Mouse (Mus musculus): ENCODE data around the gene Gramd4. TPM values are rescaled to one million over a fixed set of nuclear protein-coding genes. Genes with fewer than 3 reads are reported as not detected.
"Not testable (repeated sequence)": the region's sequence is repeated elsewhere in the genome, so short reads cannot be mapped to it uniquely, and the experiment has no call there.

Gramd4 gene
- polyA plus RNA-seq, 1 experiment from 2014 or later = 17.4 TPM

GRCm38 (mm10) chr15:86173136-86173985 lies 115.9 kb downstream of the Gramd4 start:
- Histone ChIP-seq H3K36me3 (no peaks in the 10 kb centered on the region), H3K27ac (peak overlapping the region; percentile 66), H3K27me3 (no peaks in the 10 kb centered on the region), H3K4me3 (replicated peaks) (no peak overlapping the region), H3K9me3 (replicated peaks) (no peaks in the 10 kb centered on the region), H3K9ac (no peak overlapping the region), H3K4me2 (peak overlapping the region; percentile 42), H3K4me1 (peaks cover 68% of the 10 kb centered on the region)
- 0 out of 2 replicates have a peak, but pooled peaks have one; percentile 27 for ATAC-seq (replicated peaks; ENCODE audit: low FRiP score)
- 25% methylated on average over 16 of the region's 16 CpGs for WGBS

GRCm38 (mm10) chr15:86175253-86176050 lies 118.0 kb downstream of the Gramd4 start:
- Histone ChIP-seq H3K4me3 (replicated peaks) (no peak overlapping the region), H3K9me3 (replicated peaks) (no peaks in the 10 kb centered on the region), H3K9ac (no peak overlapping the region), H3K27ac (no peak overlapping the region), H3K27me3 (no peaks in the 10 kb centered on the region), H3K36me3 (no peaks in the 10 kb centered on the region), H3K4me1 (peaks cover 51% of the 10 kb centered on the region), H3K4me2 (no peak overlapping the region)
- WGBS = 80% methylated on average over 3 of the region's 3 CpGs
- no peak for ATAC-seq (replicated peaks; ENCODE audit: low FRiP score)

GRCm38 (mm10) chr15:86176166-86176565 lies 118.7 kb downstream of the Gramd4 start:
- Histone ChIP-seq H3K27me3 (no peaks in the 10 kb centered on the region), H3K9me3 (replicated peaks) (no peaks in the 10 kb centered on the region), H3K9ac (no peak overlapping the region), H3K27ac (no peak overlapping the region), H3K4me3 (replicated peaks) (no peak overlapping the region), H3K4me2 (no peak overlapping the region), H3K36me3 (no peaks in the 10 kb centered on the region), H3K4me1 (peaks cover 44% of the 10 kb centered on the region)
- ATAC-seq (replicated peaks; ENCODE audit: low FRiP score) = no peak
- WGBS = 68% methylated on average over 10 of the region's 10 CpGs

- peaks cover 43% of the 10 kb centered on the region for H3K4me1 ChIP-seq
- H3K4me2 ChIP-seq = no peak overlapping the region
- ATAC-seq (replicated peaks; ENCODE audit: low FRiP score) = no peak
- H3K4me3 ChIP-seq (replicated peaks) = no peak overlapping the region
- no peaks in the 10 kb centered on the region for H3K36me3 ChIP-seq
- no peaks in the 10 kb centered on the region for H3K27me3 ChIP-seq
- no peak overlapping the region for H3K9ac ChIP-seq
- WGBS = 68% methylated on average over 22 of the region's 22 CpGs
- no peak overlapping the region for H3K27ac ChIP-seq
- H3K9me3 ChIP-seq (replicated peaks) = no peaks in the 10 kb centered on the region
Observed at GRCm38 (mm10) chr15:86176771-86177702, 119.5 kb downstream of the Gramd4 start.

GRCm38 (mm10) chr15:86177703-86178251 lies 120.3 kb downstream of the Gramd4 start:
- H3K9me3 ChIP-seq (replicated peaks); H3K4me3 ChIP-seq (replicated peaks); H3K27ac ChIP-seq; H3K27me3 ChIP-seq; H3K36me3 ChIP-seq; H3K4me2 ChIP-seq; H3K9ac ChIP-seq; ATAC-seq (replicated peaks; ENCODE audit: low FRiP score): not testable (repeated sequence)
- WGBS = 90% methylated on average over 2 of the region's 2 CpGs
- peaks cover 43% of the 10 kb centered on the region for H3K4me1 ChIP-seq

GRCm38 (mm10) chr15:86178594-86178993 lies 121.1 kb downstream of the Gramd4 start:
- H3K4me1 ChIP-seq = peaks cover 37% of the 10 kb centered on the region
- no peaks in the 10 kb centered on the region for H3K9me3 ChIP-seq (replicated peaks)
- no peaks in the 10 kb centered on the region for H3K27me3 ChIP-seq
- no peaks in the 10 kb centered on the region for H3K36me3 ChIP-seq
- 78% methylated on average over 6 of the region's 6 CpGs for WGBS
- no peak for ATAC-seq (replicated peaks; ENCODE audit: low FRiP score)
- H3K27ac ChIP-seq = no peak overlapping the region
- no peak overlapping the region for H3K4me2 ChIP-seq
- no peak overlapping the region for H3K4me3 ChIP-seq (replicated peaks)
- no peak overlapping the region for H3K9ac ChIP-seq

GRCm38 (mm10) chr15:86180427-86180826 lies 122.9 kb downstream of the Gramd4 start:
- Histone ChIP-seq H3K4me2 (no peak overlapping the region), H3K4me3 (replicated peaks) (no peak overlapping the region), H3K36me3 (no peaks in the 10 kb centered on the region), H3K9ac (no peak overlapping the region), H3K9me3 (replicated peaks) (no peaks in the 10 kb centered on the region), H3K4me1 (peaks cover 35% of the 10 kb centered on the region), H3K27me3 (no peaks in the 10 kb centered on the region), H3K27ac (no peak overlapping the region)
- WGBS = 61% methylated on average over 4 of the region's 4 CpGs
- no peak for ATAC-seq (replicated peaks; ENCODE audit: low FRiP score)

GRCm38 (mm10) chr15:86181321-86181720 lies 123.8 kb downstream of the Gramd4 start:
- not testable (repeated sequence) for H3K4me3 ChIP-seq (replicated peaks); H3K9ac ChIP-seq; H3K27ac ChIP-seq; H3K9me3 ChIP-seq (replicated peaks); H3K4me2 ChIP-seq; H3K27me3 ChIP-seq; H3K36me3 ChIP-seq; ATAC-seq (replicated peaks; ENCODE audit: low FRiP score)
- peaks cover 40% of the 10 kb centered on the region for H3K4me1 ChIP-seq
- 89% methylated on average over 3 of the region's 3 CpGs for WGBS

- ATAC-seq (replicated peaks; ENCODE audit: low FRiP score) = no peak
- Histone ChIP-seq H3K4me1 (peaks cover 44% of the 10 kb centered on the region), H3K9me3 (replicated peaks) (no peaks in the 10 kb centered on the region), H3K9ac (no peak overlapping the region), H3K4me2 (peak overlapping the region; percentile 19; the same call in 1 of the 2 replicates), H3K4me3 (replicated peaks) (no peak overlapping the region), H3K27me3 (peaks cover 7% of the 10 kb centered on the region; the same call in 1 of the 2 replicates), H3K27ac (peak overlapping the region; percentile 23; the same call in 1 of the 2 replicates), H3K36me3 (no peaks in the 10 kb centered on the region)
- 45% methylated on average over 11 of the region's 11 CpGs for WGBS
Observed at GRCm38 (mm10) chr15:86181941-86182439, 124.5 kb downstream of the Gramd4 start.

- Histone ChIP-seq H3K4me2 (no peak overlapping the region), H3K27ac (0 out of 2 replicates have a peak overlapping the region, but pooled peaks have one; percentile 23), H3K4me3 (replicated peaks) (no peak overlapping the region), H3K4me1 (peaks cover 41% of the 10 kb centered on the region), H3K27me3 (peaks cover 7% of the 10 kb centered on the region; the same call in 1 of the 2 replicates), H3K9ac (no peak overlapping the region), H3K9me3 (replicated peaks) (no peaks in the 10 kb centered on the region), H3K36me3 (no peaks in the 10 kb centered on the region)
- no peak for ATAC-seq (replicated peaks; ENCODE audit: low FRiP score)
- 61% methylated on average over 13 of the region's 13 CpGs for WGBS
Observed at GRCm38 (mm10) chr15:86182646-86183045, 125.2 kb downstream of the Gramd4 start.

- no peaks in the 10 kb centered on the region for H3K9me3 ChIP-seq (replicated peaks)
- H3K27me3 ChIP-seq = peaks cover 7% of the 10 kb centered on the region; the same call in 1 of the 2 replicates
- ATAC-seq (replicated peaks; ENCODE audit: low FRiP score) = no peak
- H3K4me3 ChIP-seq (replicated peaks) = no peak overlapping the region
- H3K36me3 ChIP-seq = no peaks in the 10 kb centered on the region
- peaks cover 46% of the 10 kb centered on the region for H3K4me1 ChIP-seq
- no peak overlapping the region for H3K9ac ChIP-seq
- WGBS = 96% methylated on average over 8 of the region's 8 CpGs
- H3K27ac ChIP-seq = no peak overlapping the region
- no peak overlapping the region for H3K4me2 ChIP-seq
Observed at GRCm38 (mm10) chr15:86183484-86183883, 126.0 kb downstream of the Gramd4 start.

Measured in kidney, embryonic 15.5 days (tissue).